Mouse (Mus musculus): ENCODE results near the gene Dnajb14. TPM values are rescaled to one million over a fixed set of nuclear protein-coding genes. Genes with fewer than 3 reads are reported as not detected.
A peak's percentile ranks its signal among the peaks of the same experiment; 100 is the strongest.

Dnajb14 gene
- polyA plus RNA-seq, 1 experiment from 2014 or later: 6.5 TPM

- H3K36me3 ChIP-seq: peaks cover 14% of the 10 kb centered on the region
- under 1% methylated on average over 90 of the region's 115 CpGs for WGBS (ENCODE audit: insufficient replicate concordance)
- H3K4me1 ChIP-seq: peaks cover 36% of the 10 kb centered on the region
- peak within 1 kb of the TSS; percentile 93 for H3K4me3 ChIP-seq
- no peaks in the 10 kb centered on the region for H3K9me3 ChIP-seq (replicated peaks)
- H3K4me2 ChIP-seq: peak within 1 kb of the TSS; percentile 83
- no peaks in the 10 kb centered on the region for H3K27me3 ChIP-seq (replicated peaks)
- ATAC-seq: peak; percentile 90
- H3K9ac ChIP-seq: peak within 1 kb of the TSS; percentile 99
- H3K27ac ChIP-seq: peak within 1 kb of the TSS; percentile 98
Observed at GRCm38 (mm10) chr3:137864124-137864987, 3.1 kb upstream of the Dnajb14 start, which contains the start of gene H2afz. Gene H2afz, plus strand, starts transcription at chr3:137864487.

- Histone ChIP-seq H3K36me3 (peaks cover 14% of the 10 kb centered on the region), H3K27me3 (replicated peaks) (no peaks in the 10 kb centered on the region), H3K4me3 (peak overlapping the region; percentile 93), H3K9ac (peak overlapping the region; percentile 99), H3K9me3 (replicated peaks) (no peaks in the 10 kb centered on the region), H3K4me1 (peaks cover 37% of the 10 kb centered on the region), H3K4me2 (peak overlapping the region; percentile 83), H3K27ac (peak overlapping the region; percentile 98)
- ATAC-seq: peak; percentile 57
- WGBS (ENCODE audit: insufficient replicate concordance): under 1% methylated on average over 62 of the region's 74 CpGs
Observed at GRCm38 (mm10) chr3:137864988-137865982, 2.2 kb upstream of the Dnajb14 start.

- WGBS (ENCODE audit: insufficient replicate concordance): 6% methylated on average over 2 of the region's 2 CpGs
- Histone ChIP-seq H3K9ac (peak overlapping the region; percentile 96), H3K36me3 (peaks cover 14% of the 10 kb centered on the region), H3K4me1 (peaks cover 31% of the 10 kb centered on the region), H3K27me3 (replicated peaks) (no peaks in the 10 kb centered on the region), H3K4me3 (peak overlapping the region; percentile 87), H3K4me2 (peak overlapping the region; percentile 97), H3K27ac (peak overlapping the region; percentile 97), H3K9me3 (replicated peaks) (no peaks in the 10 kb centered on the region)
- no peak for ATAC-seq
Observed at GRCm38 (mm10) chr3:137867133-137867436, 390 bp upstream of the Dnajb14 start.

- peak overlapping the region; percentile 96 for H3K9ac ChIP-seq
- peak overlapping the region; percentile 97 for H3K27ac ChIP-seq
- H3K4me3 ChIP-seq: peak overlapping the region; percentile 87
- peaks cover 33% of the 10 kb centered on the region for H3K4me1 ChIP-seq
- WGBS (ENCODE audit: insufficient replicate concordance): 3% methylated on average over 26 of the region's 26 CpGs
- no peaks in the 10 kb centered on the region for H3K27me3 ChIP-seq (replicated peaks)
- H3K36me3 ChIP-seq: peaks cover 14% of the 10 kb centered on the region
- ATAC-seq: peak; percentile 12
- H3K9me3 ChIP-seq (replicated peaks): no peaks in the 10 kb centered on the region
- H3K4me2 ChIP-seq: peak overlapping the region; percentile 97
Observed at GRCm38 (mm10) chr3:137868094-137868913, 829 bp downstream of the Dnajb14 start.

- H3K27me3 ChIP-seq (replicated peaks): no peaks in the 10 kb centered on the region
- peaks cover 14% of the 10 kb centered on the region for H3K36me3 ChIP-seq
- peaks cover 27% of the 10 kb centered on the region for H3K4me1 ChIP-seq
- no peak for ATAC-seq
- no peak overlapping the region for H3K27ac ChIP-seq
- no peaks in the 10 kb centered on the region for H3K9me3 ChIP-seq (replicated peaks)
- peak overlapping the region; percentile 22; the same call in 1 of the 2 replicates for H3K9ac ChIP-seq
- H3K4me2 ChIP-seq: peak overlapping the region; percentile 97
- WGBS (ENCODE audit: insufficient replicate concordance): 92% methylated on average over 9 of the region's 9 CpGs
- H3K4me3 ChIP-seq: no peak overlapping the region
Observed at GRCm38 (mm10) chr3:137869395-137869794, 1.9 kb downstream of the Dnajb14 start.

- Histone ChIP-seq H3K4me3 (no peak overlapping the region), H3K27me3 (replicated peaks) (no peaks in the 10 kb centered on the region), H3K4me1 (peaks cover 15% of the 10 kb centered on the region), H3K36me3 (peaks cover 8% of the 10 kb centered on the region), H3K9me3 (replicated peaks) (no peaks in the 10 kb centered on the region), H3K9ac (no peak overlapping the region), H3K27ac (0 out of 2 replicates have a peak overlapping the region, but pooled peaks have one; percentile 41), H3K4me2 (no peak overlapping the region)
- ATAC-seq: 0 out of 2 replicates have a peak, but pooled peaks have one; percentile 15
- 50% methylated on average over 3 of the region's 3 CpGs for WGBS (ENCODE audit: insufficient replicate concordance)
Observed at GRCm38 (mm10) chr3:137879313-137879712, 11.8 kb downstream of the Dnajb14 start.

GRCm38 (mm10) chr3:137880109-137880748 lies 12.8 kb downstream of the Dnajb14 start:
- Histone ChIP-seq H3K4me3 (no peak overlapping the region), H3K27me3 (replicated peaks) (no peaks in the 10 kb centered on the region), H3K9ac (no peak overlapping the region), H3K9me3 (replicated peaks) (no peaks in the 10 kb centered on the region), H3K4me1 (peaks cover 15% of the 10 kb centered on the region), H3K36me3 (peaks cover 8% of the 10 kb centered on the region), H3K4me2 (no peak overlapping the region), H3K27ac (peak overlapping the region; percentile 56; the same call in 1 of the 2 replicates)
- 74% methylated on average over 4 of the region's 4 CpGs for WGBS (ENCODE audit: insufficient replicate concordance)
- no peak for ATAC-seq

GRCm38 (mm10) chr3:137881093-137881492 lies 13.6 kb downstream of the Dnajb14 start:
- 90% methylated on average over 5 of the region's 5 CpGs for WGBS (ENCODE audit: insufficient replicate concordance)
- no peak overlapping the region for H3K4me3 ChIP-seq
- H3K9me3 ChIP-seq (replicated peaks): no peaks in the 10 kb centered on the region
- H3K9ac ChIP-seq: no peak overlapping the region
- H3K4me2 ChIP-seq: no peak overlapping the region
- ATAC-seq: no peak
- no peak overlapping the region for H3K27ac ChIP-seq
- no peaks in the 10 kb centered on the region for H3K27me3 ChIP-seq (replicated peaks)
- peaks cover 15% of the 10 kb centered on the region for H3K4me1 ChIP-seq
- H3K36me3 ChIP-seq: peaks cover 8% of the 10 kb centered on the region

- no peak overlapping the region for H3K4me2 ChIP-seq
- peaks cover 28% of the 10 kb centered on the region for H3K36me3 ChIP-seq
- 70% methylated on average over 7 of the region's 7 CpGs for WGBS (ENCODE audit: insufficient replicate concordance)
- H3K4me3 ChIP-seq: no peak overlapping the region
- H3K9ac ChIP-seq: no peak overlapping the region
- no peaks in the 10 kb centered on the region for H3K9me3 ChIP-seq (replicated peaks)
- no peaks in the 10 kb centered on the region for H3K27me3 ChIP-seq (replicated peaks)
- ATAC-seq: no peak
- peaks cover 15% of the 10 kb centered on the region for H3K4me1 ChIP-seq
- no peak overlapping the region for H3K27ac ChIP-seq
Observed at GRCm38 (mm10) chr3:137887961-137888360, 20.5 kb downstream of the Dnajb14 start.

GRCm38 (mm10) chr3:137891089-137891488 lies 23.6 kb downstream of the Dnajb14 start:
- no peaks in the 10 kb centered on the region for H3K27me3 ChIP-seq (replicated peaks)
- H3K9ac ChIP-seq: no peak overlapping the region
- H3K9me3 ChIP-seq (replicated peaks): no peaks in the 10 kb centered on the region
- H3K27ac ChIP-seq: no peak overlapping the region
- 73% methylated on average over 3 of the region's 3 CpGs for WGBS (ENCODE audit: insufficient replicate concordance)
- ATAC-seq: no peak
- no peak overlapping the region for H3K4me3 ChIP-seq
- no peak overlapping the region for H3K4me2 ChIP-seq
- peaks cover 15% of the 10 kb centered on the region for H3K4me1 ChIP-seq
- peaks cover 47% of the 10 kb centered on the region for H3K36me3 ChIP-seq

- Histone ChIP-seq H3K27ac (no peak overlapping the region), H3K36me3 (peaks cover 47% of the 10 kb centered on the region), H3K4me2 (no peak overlapping the region), H3K4me1 (peaks cover 15% of the 10 kb centered on the region), H3K9ac (no peak overlapping the region), H3K27me3 (replicated peaks) (no peaks in the 10 kb centered on the region), H3K4me3 (no peak overlapping the region), H3K9me3 (replicated peaks) (no peaks in the 10 kb centered on the region)
- no peak for ATAC-seq
- 83% methylated on average over 4 of the region's 4 CpGs for WGBS (ENCODE audit: insufficient replicate concordance)
Observed at GRCm38 (mm10) chr3:137892118-137892517, 24.6 kb downstream of the Dnajb14 start.

Measured in liver, embryonic 12.5 days (tissue).